Mouse (Mus musculus) heart, embryonic 15.5 days (tissue): ENCODE data around the gene Mymk. TPM values are rescaled to one million over a fixed set of nuclear protein-coding genes. Genes with fewer than 3 reads are reported as not detected.
A peak's percentile ranks its signal among the peaks of the same experiment; 100 is the strongest.

Experiments used
- ATAC-seq: fragments of 200-750 bp; cut with Nextera tagmentation; replicated peaks from 2 replicates; pipeline ENCODE4 v1.8.0; 2017; ENCODE audit warnings: low read depth, moderate TSS enrichment; ENCODE audit not compliant: insufficient number of reproducible peaks, insufficient read depth, low FRiP score
- H3K27ac ChIP-seq: fragments of 300-500 bp; sonication (generic); 2 replicates; pipeline ENCODE4 v1.5.1; 2015; ENCODE audit warnings: mild to moderate bottlenecking, inconsistent platforms
- H3K27me3 ChIP-seq: fragments of 300-500 bp; sonication (generic); 2 replicates; pipeline ENCODE4 v1.6.1; 2015; ENCODE audit warnings: inconsistent platforms
- H3K36me3 ChIP-seq: fragments of 300-500 bp; sonication (generic); 2 replicates; pipeline ENCODE4 v1.6.1; 2015; ENCODE audit warnings: mild to moderate bottlenecking, inconsistent platforms
- H3K4me1 ChIP-seq: fragments of 300-500 bp; sonication (generic); replicated peaks from 2 replicates; pipeline ENCODE4 v1.6.1; 2015; ENCODE audit warnings: inconsistent platforms
- H3K4me2 ChIP-seq: fragments of 300-500 bp; sonication (generic); 2 replicates; pipeline ENCODE4 v1.6.1; 2015; ENCODE audit warnings: inconsistent platforms, mild to moderate bottlenecking, moderate library complexity
- H3K4me3 ChIP-seq: fragments of 300-500 bp; sonication (generic); 2 replicates; pipeline ENCODE4 v1.5.1; 2015; ENCODE audit warnings: mild to moderate bottlenecking, inconsistent platforms
- H3K9ac ChIP-seq: fragments of 300-500 bp; sonication (generic); 2 replicates; pipeline ENCODE4 v1.6.1; 2015; ENCODE audit warnings: mild to moderate bottlenecking, inconsistent platforms
- H3K9me3 ChIP-seq: fragments of 300-500 bp; sonication (generic); replicated peaks from 2 replicates; pipeline ENCODE4 v1.6.1; 2016; ENCODE audit warnings: inconsistent platforms
- WGBS: fragments of 180-500 bp; shearing (Covaris S2); methylation state at CpG from one replicate; pipeline ENCODE4 v1.1.7; 2015; ENCODE audit warnings: mixed read lengths; 5-methylcytosine and 5-hydroxymethylcytosine counted together
- polyA plus RNA-seq: library from polyadenylated mRNA; unstranded; fragments of >200 nt; fragmentation: Nextera tagmentation; extraction: Ambion mirVana; gene quantifications from 2 replicates; pipeline ENCODE4 v1.2.1, GENCODE M21; 2015

Mymk gene
- polyA plus RNA-seq, 1 experiment from 2014 or later, result 0.18 TPM

DNA sequence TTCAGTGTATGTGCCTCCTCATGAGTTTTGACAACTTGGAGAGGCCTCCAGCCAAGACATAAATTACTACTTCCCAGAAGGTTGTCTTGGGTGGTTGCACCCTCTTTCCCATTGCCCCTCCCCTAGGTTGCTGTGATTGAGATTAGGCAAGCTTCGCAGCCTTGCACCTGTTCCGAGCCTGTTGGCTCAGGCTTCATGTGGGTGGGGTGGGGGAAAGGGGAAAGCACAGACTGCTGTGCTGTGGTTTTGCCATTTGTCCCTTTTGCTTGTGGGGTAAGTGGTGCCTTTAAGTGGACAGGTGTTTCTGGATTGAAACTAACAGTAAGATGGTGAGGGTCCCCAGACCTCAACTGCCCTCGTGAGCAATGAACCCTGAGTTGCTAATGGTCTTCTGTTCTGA lies 36.0 kb downstream of the Mymk start:
- Histone ChIP-seq H3K4me2 (no peak overlapping the region), H3K36me3 (no peaks in the 10 kb centered on the region), H3K4me1 (0 out of 2 replicates have a peak, but pooled peaks cover under 1% of the 10 kb centered on the region), H3K27ac (no peak overlapping the region), H3K4me3 (no peak overlapping the region), H3K9me3 (no peaks in the 10 kb centered on the region), H3K9ac (no peak overlapping the region), H3K27me3 (no peaks in the 10 kb centered on the region; the same call in 1 of the 2 replicates)
- no peak for ATAC-seq
- WGBS, result 60% methylated on average over 3 of the region's 3 CpGs

DNA sequence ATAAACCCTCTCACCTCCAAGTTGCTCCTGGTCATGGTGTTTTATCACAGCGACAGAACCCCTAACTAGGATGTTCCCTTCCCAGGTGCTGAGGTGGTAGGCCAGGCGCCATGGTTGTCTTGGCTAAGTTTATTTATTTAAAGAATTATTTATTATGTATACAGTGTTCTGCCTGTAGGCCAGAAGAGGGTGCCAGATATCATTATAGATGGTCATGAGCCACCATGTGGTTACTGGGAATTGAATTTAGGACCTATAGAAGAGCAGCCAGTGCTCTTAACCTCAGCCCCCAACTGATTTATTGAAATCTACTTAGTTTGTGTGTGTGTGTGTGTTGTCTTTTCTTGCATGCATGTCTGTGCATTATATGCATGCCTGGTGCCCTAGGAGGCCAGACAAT lies 39.6 kb downstream of the Mymk start:
- peaks cover 4% of the 10 kb centered on the region for H3K27me3 ChIP-seq
- no peak for ATAC-seq
- WGBS, result 65% methylated on average over 2 of the region's 2 CpGs

GRCm38 (mm10) chr2:27028437-27029015 lies 43.5 kb downstream of the Mymk start:
- peaks cover 8% of the 10 kb centered on the region for H3K4me1 ChIP-seq
- WGBS, result 61% methylated on average over 4 of the region's 4 CpGs
- no peaks in the 10 kb centered on the region for H3K36me3 ChIP-seq
- no peak overlapping the region for H3K4me3 ChIP-seq
- peaks cover 22% of the 10 kb centered on the region for H3K27me3 ChIP-seq
- H3K9ac ChIP-seq, result peak overlapping the region; percentile 14; the same call in 1 of the 2 replicates
- H3K27ac ChIP-seq, result no peak overlapping the region
- no peaks in the 10 kb centered on the region for H3K9me3 ChIP-seq
- no peak for ATAC-seq
- peak overlapping the region; percentile 60; the same call in 1 of the 2 replicates for H3K4me2 ChIP-seq

More for the DNA sequence above, 39.6 kb downstream of the Mymk start:
- H3K4me3 ChIP-seq, result no peak overlapping the region
- no peaks in the 10 kb centered on the region for H3K36me3 ChIP-seq
- no peak overlapping the region for H3K27ac ChIP-seq
- no peak overlapping the region for H3K9ac ChIP-seq
- H3K4me2 ChIP-seq, result no peak overlapping the region
- H3K9me3 ChIP-seq, result no peaks in the 10 kb centered on the region
- H3K4me1 ChIP-seq, result peaks cover 8% of the 10 kb centered on the region

DNA sequence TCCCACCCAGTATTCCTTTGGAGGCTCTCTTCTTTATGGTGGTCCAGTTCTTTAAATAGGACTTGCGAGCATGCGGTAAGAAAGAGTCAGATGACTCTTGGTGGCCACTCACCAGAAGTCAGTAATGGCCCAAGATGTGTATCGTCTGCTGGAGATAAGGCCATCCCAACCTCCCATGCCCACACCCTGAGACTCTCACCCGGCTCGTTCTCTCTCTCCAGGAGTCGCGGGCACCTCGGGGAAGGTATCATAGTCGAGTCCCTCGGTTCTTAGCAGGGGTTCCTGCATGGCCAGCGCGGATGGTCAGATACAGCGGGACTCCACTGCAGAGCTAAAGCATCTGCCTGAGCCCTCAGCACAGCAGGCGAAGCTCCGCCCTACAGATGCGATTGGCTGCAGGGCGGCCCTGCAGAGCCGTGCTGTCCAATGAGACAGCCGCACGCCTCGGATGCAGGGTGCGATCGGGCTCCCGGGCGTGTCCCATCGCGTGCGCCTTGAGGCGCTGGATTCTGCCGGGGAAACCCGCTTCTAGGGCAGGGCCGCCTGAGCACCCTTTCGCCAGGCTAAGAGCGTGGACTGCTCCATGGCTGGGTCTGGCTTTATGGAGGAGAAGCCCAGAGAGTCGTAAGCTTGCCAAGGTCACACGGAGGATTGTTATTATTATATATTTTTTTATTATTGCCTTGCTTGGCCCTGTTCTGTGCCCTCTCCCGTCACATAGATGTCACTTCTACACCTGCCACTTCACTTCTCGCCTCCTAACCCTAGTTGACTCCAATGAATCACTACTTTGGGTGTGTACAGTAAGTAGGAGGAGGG lies 44.2 kb downstream of the Mymk start, which contains the start of gene Slc2a6:
TSS of gene Slc2a6 (minus strand) at position 381 of the 819 bp plus-strand sequence.
- Histone ChIP-seq H3K9me3 (no peaks in the 10 kb centered on the region), H3K4me2 (peak within 1 kb of the TSS; percentile 60), H3K36me3 (no peaks in the 10 kb centered on the region), H3K27me3 (peaks cover 22% of the 10 kb centered on the region), H3K9ac (peak within 1 kb of the TSS; percentile 14; the same call in 1 of the 2 replicates), H3K27ac (no peak within 1 kb of the TSS), H3K4me3 (peak within 1 kb of the TSS; percentile 30), H3K4me1 (peaks cover 8% of the 10 kb centered on the region)
- 4% methylated on average over 38 of the region's 38 CpGs for WGBS
- ATAC-seq, result peak; percentile 92

- Histone ChIP-seq H3K27me3 (peaks cover 22% of the 10 kb centered on the region), H3K9me3 (no peaks in the 10 kb centered on the region), H3K4me1 (peaks cover 8% of the 10 kb centered on the region), H3K27ac (no peak overlapping the region), H3K4me2 (no peak overlapping the region), H3K9ac (no peak overlapping the region), H3K36me3 (no peaks in the 10 kb centered on the region), H3K4me3 (no peak overlapping the region)
- ATAC-seq, result no peak
- WGBS, result 60% methylated on average over 10 of the region's 10 CpGs
Measured at GRCm38 (mm10) chr2:27026857-27027617, 44.9 kb downstream of the Mymk start.

DNA sequence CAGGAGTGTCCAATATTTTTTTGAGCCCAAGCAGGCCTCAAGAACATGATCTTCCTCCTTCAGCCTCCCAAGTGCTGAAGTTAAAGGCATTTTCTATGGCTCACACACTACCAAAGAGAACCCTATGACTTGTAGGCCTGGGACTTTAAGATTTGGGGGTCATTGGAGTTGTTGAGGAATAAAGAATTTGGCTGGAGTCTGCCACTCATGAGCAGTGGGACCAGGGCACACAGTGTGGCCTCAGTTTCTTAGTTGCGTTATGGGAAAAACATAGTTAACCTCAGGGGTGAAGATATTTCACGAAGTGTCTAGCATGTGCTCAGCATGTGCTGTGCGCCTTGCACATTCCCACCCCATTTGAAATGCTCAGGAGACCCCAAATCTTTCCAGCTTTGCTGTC lies 45.6 kb downstream of the Mymk start:
- 86% methylated on average over 3 of the region's 3 CpGs for WGBS
- Histone ChIP-seq H3K27ac (no peak overlapping the region), H3K9me3 (no peaks in the 10 kb centered on the region), H3K4me3 (no peak overlapping the region), H3K9ac (no peak overlapping the region), H3K27me3 (peaks cover 22% of the 10 kb centered on the region), H3K36me3 (no peaks in the 10 kb centered on the region), H3K4me2 (no peak overlapping the region), H3K4me1 (peaks cover 8% of the 10 kb centered on the region)
- no peak for ATAC-seq

GRCm38 (mm10) chr2:27025545-27025944 lies 46.4 kb downstream of the Mymk start:
- H3K27me3 ChIP-seq, result peaks cover 22% of the 10 kb centered on the region
- ATAC-seq, result no peak
- WGBS, result 77% methylated on average over 3 of the region's 3 CpGs
- no peaks in the 10 kb centered on the region for H3K9me3 ChIP-seq
- H3K4me1 ChIP-seq, result peaks cover 8% of the 10 kb centered on the region
- H3K4me2 ChIP-seq, result no peak overlapping the region
- no peak overlapping the region for H3K9ac ChIP-seq
- H3K36me3 ChIP-seq, result no peaks in the 10 kb centered on the region
- no peak overlapping the region for H3K4me3 ChIP-seq
- H3K27ac ChIP-seq, result no peak overlapping the region

DNA sequence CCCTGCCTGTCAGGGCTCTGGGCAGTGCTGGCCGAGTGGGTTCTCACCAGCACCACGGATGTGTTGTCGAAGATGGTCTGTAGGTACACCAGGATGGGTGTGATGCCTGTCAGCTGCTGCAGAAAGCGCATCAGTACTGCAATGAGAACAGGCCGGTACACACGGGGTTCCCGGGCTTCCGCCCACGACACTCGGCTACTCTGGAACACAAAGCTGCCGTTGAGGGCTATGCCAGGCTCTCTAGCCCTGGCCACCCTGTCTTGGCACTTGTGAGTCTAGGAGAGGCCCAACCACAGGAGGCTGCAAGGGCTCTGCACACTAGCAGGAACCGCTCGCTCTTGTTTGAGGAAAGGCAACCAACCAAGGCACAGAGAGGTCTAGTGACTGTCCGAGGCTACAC lies 47.8 kb downstream of the Mymk start:
- no peak overlapping the region for H3K9ac ChIP-seq
- no peak overlapping the region for H3K4me3 ChIP-seq
- no peak overlapping the region for H3K4me2 ChIP-seq
- H3K27ac ChIP-seq, result no peak overlapping the region
- H3K27me3 ChIP-seq, result peaks cover 22% of the 10 kb centered on the region
- no peaks in the 10 kb centered on the region for H3K36me3 ChIP-seq
- peaks cover 8% of the 10 kb centered on the region for H3K4me1 ChIP-seq
- no peaks in the 10 kb centered on the region for H3K9me3 ChIP-seq
- no peak for ATAC-seq
- WGBS, result 72% methylated on average over 14 of the region's 14 CpGs

- 65% methylated on average over 6 of the region's 6 CpGs for WGBS
- no peak overlapping the region for H3K9ac ChIP-seq
- H3K27me3 ChIP-seq, result peaks cover 21% of the 10 kb centered on the region
- H3K4me2 ChIP-seq, result no peak overlapping the region
- peaks cover under 1% of the 10 kb centered on the region for H3K4me1 ChIP-seq
- H3K9me3 ChIP-seq, result no peaks in the 10 kb centered on the region
- no peak overlapping the region for H3K27ac ChIP-seq
- H3K36me3 ChIP-seq, result 0 out of 2 replicates have a peak, but pooled peaks cover 3% of the 10 kb centered on the region
- no peak overlapping the region for H3K4me3 ChIP-seq
- no peak for ATAC-seq
Measured at GRCm38 (mm10) chr2:27022612-27023011, 49.4 kb downstream of the Mymk start.

GRCm38 (mm10) chr2:27021103-27021502 lies 50.9 kb downstream of the Mymk start:
- Histone ChIP-seq H3K9ac (no peak overlapping the region), H3K27me3 (peaks cover 11% of the 10 kb centered on the region), H3K9me3 (no peaks in the 10 kb centered on the region), H3K4me3 (no peak overlapping the region), H3K36me3 (peaks cover 14% of the 10 kb centered on the region), H3K4me2 (no peak overlapping the region), H3K4me1 (no peaks in the 10 kb centered on the region), H3K27ac (no peak overlapping the region)
- no peak for ATAC-seq
- 70% methylated on average over 1 of the region's 1 CpGs for WGBS

DNA sequence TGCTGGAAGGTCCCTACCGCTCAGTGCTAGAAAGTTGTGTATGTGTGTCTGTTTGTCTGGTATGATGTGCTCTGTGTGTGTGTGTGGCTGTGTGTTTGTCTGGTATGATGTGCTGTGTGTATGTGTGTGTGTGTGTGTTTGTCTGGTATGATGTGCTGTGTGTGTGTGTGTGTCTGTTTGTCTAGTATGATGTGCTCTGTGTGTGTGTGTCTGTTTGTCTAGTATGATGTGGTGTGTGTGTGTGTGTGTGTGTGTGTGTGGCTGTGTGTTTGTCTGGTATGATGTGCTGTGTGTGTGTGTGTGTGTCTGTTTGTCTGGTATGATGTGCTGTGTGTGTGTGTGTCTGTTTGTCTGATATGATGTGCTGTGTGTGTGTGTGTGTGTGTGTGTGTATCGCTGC lies 52.4 kb downstream of the Mymk start:
- peaks cover 30% of the 10 kb centered on the region for H3K36me3 ChIP-seq
- no peaks in the 10 kb centered on the region for H3K9me3 ChIP-seq
- H3K4me1 ChIP-seq, result no peaks in the 10 kb centered on the region
- H3K27ac ChIP-seq, result no peak overlapping the region
- 89% methylated on average over 2 of the region's 2 CpGs for WGBS
- H3K4me2 ChIP-seq, result no peak overlapping the region
- H3K4me3 ChIP-seq, result no peak overlapping the region
- H3K27me3 ChIP-seq, result no peaks in the 10 kb centered on the region
- ATAC-seq, result no peak
- H3K9ac ChIP-seq, result no peak overlapping the region
